Mouse (Mus musculus) small intestine, adult 2 months (tissue): ENCODE measurements around the gene Kif16b.

Experiments
- CTCF ChIP-seq: fragments of 200-500 bp; IDR thresholded peaks from 2 replicates; pipeline ENCODE4 v1.5.1; 2012; ENCODE audit warnings: low read depth, mild to moderate bottlenecking, control low read depth, inconsistent platforms, low read length, moderate library complexity, mixed read lengths; ENCODE audit not compliant: insufficient replicate concordance, insufficient read length; ENCODE audit errors: extremely low read depth
- POLR2A ChIP-seq: fragments of 200-500 bp; IDR thresholded peaks from 2 replicates; pipeline ENCODE4 v1.6.1; 2012; ENCODE audit warnings: low read depth, mild to moderate bottlenecking, control low read depth, inconsistent platforms, low read length, moderate library complexity

DNA sequence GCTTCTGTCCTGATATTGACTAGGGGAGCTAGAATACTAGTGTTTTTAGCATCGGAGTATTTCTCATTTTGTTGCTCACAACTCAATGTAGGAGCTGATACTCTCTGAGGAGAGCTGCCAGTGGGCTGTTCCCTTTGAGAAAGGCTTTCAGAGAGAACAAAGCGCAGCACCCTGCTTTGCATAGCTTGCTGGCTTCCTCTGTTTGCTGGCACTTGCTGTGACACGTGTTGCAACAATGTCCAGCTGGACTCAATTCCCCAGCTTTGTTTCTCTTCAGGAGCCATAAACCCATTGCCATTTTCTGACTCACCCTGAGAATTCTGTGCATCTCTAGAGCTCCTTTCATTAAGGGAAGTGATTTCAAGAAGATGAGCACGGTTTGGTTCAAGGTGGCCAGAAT lies 200.6 kb downstream of the Kif16b start:
- TF ChIP-seq CTCF (no peak), POLR2A (no peak)
